Mouse (Mus musculus): ENCODE data around the gene Rd3. TPM values are rescaled to one million over a fixed set of nuclear protein-coding genes. Genes with fewer than 3 reads are reported as not detected.

Rd3 gene
- polyA plus RNA-seq, 1 experiment from 2014 or later: 2.8 TPM

DNA sequence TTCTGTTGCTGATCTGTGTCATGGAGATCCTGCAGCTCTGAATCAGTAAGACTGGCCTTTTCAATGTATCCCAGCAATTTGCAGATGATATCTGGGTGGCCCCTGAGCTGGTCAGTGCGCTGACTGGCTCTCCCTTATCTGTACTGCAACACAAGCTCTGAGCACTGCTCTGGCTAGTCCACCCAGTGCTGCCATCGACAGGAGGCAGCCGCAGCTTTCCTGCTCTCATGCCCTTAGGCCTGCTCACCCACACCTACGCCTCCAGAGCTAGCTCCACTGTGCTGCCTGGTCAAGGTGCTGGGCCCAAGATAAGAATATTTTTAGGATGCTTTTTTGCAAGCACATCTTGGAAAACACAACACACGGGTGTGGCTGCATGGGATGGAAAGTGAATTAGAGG, 17.3 kb downstream of the Rd3 start:
- Histone ChIP-seq H3K4me3 (no peak overlapping the region), H3K4me1 (peaks cover 6% of the 10 kb centered on the region; the same call in 1 of the 2 replicates), H3K9ac (no peak overlapping the region), H3K9me3 (no peaks in the 10 kb centered on the region), H3K36me3 (peaks cover 16% of the 10 kb centered on the region), H3K27ac (no peak overlapping the region), H3K4me2 (no peak overlapping the region), H3K27me3 (no peaks in the 10 kb centered on the region)
- ATAC-seq (ENCODE audit: borderline replicate concordance, extremely low read depth, low FRiP score, low TSS enrichment): no peak
- WGBS: 67% methylated on average over 5 of the region's 5 CpGs

DNA sequence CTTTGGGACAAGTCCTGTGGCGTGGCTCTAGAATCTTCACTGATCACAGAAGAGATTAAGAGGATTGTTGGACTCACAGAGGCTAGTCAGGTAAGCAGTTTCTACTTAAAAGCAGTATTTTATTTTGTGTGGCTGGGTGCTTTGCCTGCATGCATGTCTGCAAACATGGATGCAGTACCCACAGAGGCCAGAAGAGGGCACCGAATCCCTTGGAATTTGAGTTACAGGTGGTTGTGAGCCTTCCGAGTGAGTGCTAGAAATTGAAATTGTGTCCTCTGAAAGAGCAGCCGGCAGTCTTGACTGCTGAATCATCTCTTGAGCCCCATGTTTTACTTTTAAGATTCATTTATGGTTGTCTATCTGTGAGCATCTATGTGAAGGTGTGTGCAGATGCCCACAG, 18.3 kb downstream of the Rd3 start:
- H3K4me3 ChIP-seq: no peak overlapping the region
- no peak overlapping the region for H3K9ac ChIP-seq
- no peaks in the 10 kb centered on the region for H3K27me3 ChIP-seq
- H3K4me1 ChIP-seq: peaks cover 5% of the 10 kb centered on the region; the same call in 1 of the 2 replicates
- H3K27ac ChIP-seq: no peak overlapping the region
- no peak for ATAC-seq (ENCODE audit: borderline replicate concordance, extremely low read depth, low FRiP score, low TSS enrichment)
- no peaks in the 10 kb centered on the region for H3K9me3 ChIP-seq
- WGBS: 65% methylated on average over 4 of the region's 4 CpGs
- no peak overlapping the region for H3K4me2 ChIP-seq
- H3K36me3 ChIP-seq: peaks cover 23% of the 10 kb centered on the region

DNA sequence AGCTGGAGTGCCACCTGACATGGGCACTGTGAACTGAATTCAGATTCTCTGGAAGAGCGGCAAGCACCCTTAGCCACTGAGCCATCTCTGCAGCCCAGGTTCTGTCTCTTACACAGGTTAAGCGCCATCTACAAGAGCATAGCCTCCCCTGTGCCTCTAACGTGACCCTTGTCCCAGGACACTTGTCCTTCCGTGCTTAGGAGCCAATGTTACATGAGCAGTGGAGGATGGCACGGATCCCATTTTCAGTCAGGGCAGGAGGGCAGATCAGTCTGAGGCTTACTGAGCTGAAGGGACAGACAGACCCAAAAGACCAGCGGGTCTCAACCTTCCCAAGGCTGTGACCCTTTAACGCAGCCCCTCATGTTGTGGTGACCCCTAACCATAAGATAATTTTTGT, 18.7 kb downstream of the Rd3 start:
- H3K36me3 ChIP-seq: peaks cover 26% of the 10 kb centered on the region
- no peak overlapping the region for H3K9ac ChIP-seq
- no peak overlapping the region for H3K4me3 ChIP-seq
- no peak overlapping the region for H3K4me2 ChIP-seq
- ATAC-seq (ENCODE audit: borderline replicate concordance, extremely low read depth, low FRiP score, low TSS enrichment): no peak
- no peaks in the 10 kb centered on the region for H3K27me3 ChIP-seq
- H3K4me1 ChIP-seq: peaks cover 5% of the 10 kb centered on the region; the same call in 1 of the 2 replicates
- 89% methylated on average over 7 of the region's 7 CpGs for WGBS
- no peak overlapping the region for H3K27ac ChIP-seq
- H3K9me3 ChIP-seq: no peaks in the 10 kb centered on the region

DNA sequence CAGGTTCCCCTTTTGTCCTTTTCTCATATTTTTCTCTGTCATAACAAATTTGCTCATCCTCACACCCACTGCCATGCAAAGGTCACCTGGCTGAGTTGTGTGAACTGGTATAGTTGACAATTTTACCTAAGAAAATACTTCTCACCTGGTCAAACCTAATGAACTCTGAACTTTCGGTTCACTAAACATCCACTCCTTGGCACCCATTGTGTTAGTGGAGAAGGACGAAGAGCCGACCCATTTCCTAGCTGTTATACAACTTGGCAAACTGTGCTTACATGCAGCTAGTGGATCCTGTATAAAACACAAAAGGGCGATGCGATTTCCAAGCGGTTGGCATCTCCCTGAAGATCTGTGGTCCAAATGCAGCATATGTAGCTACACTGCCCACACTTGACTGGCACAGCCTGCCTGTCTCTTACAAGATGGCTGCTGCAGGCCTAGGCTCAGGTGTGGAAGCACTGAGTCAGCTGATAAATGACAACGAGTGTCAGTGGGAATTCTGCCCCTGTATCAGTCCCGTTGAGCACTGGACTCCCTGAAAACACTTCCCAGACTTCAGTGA, 19.5 kb downstream of the Rd3 start:
- Histone ChIP-seq H3K27ac (no peak overlapping the region), H3K4me1 (peaks cover 5% of the 10 kb centered on the region; the same call in 1 of the 2 replicates), H3K9me3 (no peaks in the 10 kb centered on the region), H3K27me3 (no peaks in the 10 kb centered on the region), H3K36me3 (peaks cover 28% of the 10 kb centered on the region), H3K9ac (no peak overlapping the region), H3K4me3 (no peak overlapping the region), H3K4me2 (no peak overlapping the region)
- ATAC-seq (ENCODE audit: borderline replicate concordance, extremely low read depth, low FRiP score, low TSS enrichment): no peak
- 85% methylated on average over 8 of the region's 8 CpGs for WGBS

DNA sequence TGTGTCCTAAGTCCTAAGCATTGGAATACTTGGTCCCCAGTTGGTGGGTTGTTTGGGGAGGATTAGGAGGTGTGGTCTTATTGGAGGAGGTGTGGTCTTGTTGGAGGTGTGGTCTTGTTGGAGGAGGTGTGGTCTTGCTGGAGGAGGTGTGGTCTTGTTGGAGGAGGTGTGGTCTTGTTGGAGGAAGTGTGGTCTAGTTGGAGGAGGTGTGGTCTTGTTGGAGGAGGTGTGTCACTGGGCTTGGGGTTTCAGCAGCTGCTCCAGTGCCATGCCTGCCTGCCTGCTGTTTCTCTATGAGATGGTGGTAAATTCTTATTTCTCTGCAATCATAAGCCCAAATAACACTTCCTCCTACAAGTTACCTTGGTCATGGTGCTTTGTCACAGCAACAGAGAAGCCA, 21.9 kb downstream of the Rd3 start:
- H3K4me1 ChIP-seq: no peaks in the 10 kb centered on the region
- H3K9me3 ChIP-seq: no peaks in the 10 kb centered on the region
- no peak overlapping the region for H3K9ac ChIP-seq
- no peak for ATAC-seq (ENCODE audit: borderline replicate concordance, extremely low read depth, low FRiP score, low TSS enrichment)
- no peak overlapping the region for H3K27ac ChIP-seq
- no peak overlapping the region for H3K4me3 ChIP-seq
- H3K4me2 ChIP-seq: no peak overlapping the region
- H3K36me3 ChIP-seq: peaks cover 28% of the 10 kb centered on the region
- H3K27me3 ChIP-seq: no peaks in the 10 kb centered on the region

Small RNAs within 50 kb of the gene (microRNA-seq; reads per million reads assigned to microRNA genes)
- gene Mir3473c: not detected

Other genes with a start within 250 kb of the Rd3 start
- gene Nek2, start 155.9 kb upstream of the Rd3 start, polyA plus RNA-seq (2015; fragmentation: Nextera tagmentation; extraction: Ambion mirVana): 49.6 and 53.9 TPM in 2 replicates
- gene Slc30a1, start 70.6 kb upstream of the Rd3 start, polyA plus RNA-seq (2015; fragmentation: Nextera tagmentation; extraction: Ambion mirVana): 3.1 and 3.2 TPM in 2 replicates
- 22.0 and 22.4 TPM in 2 replicates for gene Traf5, start 115.2 kb downstream of the Rd3 start, polyA plus RNA-seq (2015; fragmentation: Nextera tagmentation; extraction: Ambion mirVana)
- 26.8 and 29.3 TPM in 2 replicates for gene Rcor3, start 160.7 kb downstream of the Rd3 start, polyA plus RNA-seq (2015; fragmentation: Nextera tagmentation; extraction: Ambion mirVana)
- 1.4 and 1.7 TPM in 2 replicates for gene Kcnh1, start 213.4 kb downstream of the Rd3 start, polyA plus RNA-seq (2015; fragmentation: Nextera tagmentation; extraction: Ambion mirVana)

All from lung, embryonic 15.5 days (tissue).